Mouse (Mus musculus): ENCODE measurements around the gene Skap1. TPM values are rescaled to one million over a fixed set of nuclear protein-coding genes. Genes with fewer than 3 reads are reported as not detected.

The Skap1 gene
- total and polyA plus RNA-seq, 3 experiments: not detected

- DNase-seq (ENCODE audit: low read depth, low spot score): no peak
- no peak overlapping the region for H3K27ac ChIP-seq (ENCODE audit: control insufficient read depth, low read depth, low read length)
- no peaks in the 10 kb centered on the region for H3K9me3 ChIP-seq (replicated peaks; ENCODE audit: insufficient read depth, low read length)
- H3K4me1 ChIP-seq (ENCODE audit: control insufficient read depth in 1 of 2, insufficient read depth in 2 of 2, low read length in 2 of 2): no peaks in the 10 kb centered on the region
- H3K27me3 ChIP-seq (ENCODE audit: control insufficient read depth in 1 of 2, insufficient read depth in 2 of 2, low read length in 2 of 2): peaks cover 5 to 16% of the 10 kb centered on the region in 2 experiments
- no peak overlapping the region for H3K4me3 ChIP-seq (ENCODE audit: control insufficient read depth in 1 of 2, insufficient read depth in 1 of 2, low read depth in 2 of 2, low read length in 2 of 2)
- H3K79me2 ChIP-seq (ENCODE audit: control insufficient read depth, insufficient read depth, low read length, poor library complexity): no peaks in the 10 kb centered on the region
- no peak overlapping the region for H3K9ac ChIP-seq (ENCODE audit: control insufficient read depth, low read depth, low read length, poor library complexity, severe bottlenecking)
- no peak for TF ChIP-seq TCF12 (IDR thresholded peaks at IDR 0.05; ENCODE audit: low read depth, low read length)
- TF ChIP-seq MAX (IDR thresholded peaks at IDR 0.05; ENCODE audit: low read length): no peak
- TF ChIP-seq ZNF384 (IDR thresholded peaks at IDR 0.05; ENCODE audit: low read depth, low read length): no peak
- no peak for TF ChIP-seq MEF2A (IDR thresholded peaks at IDR 0.05; ENCODE audit: extremely low read depth, insufficient replicate concordance, low read depth, low read length, poor library complexity, severe bottlenecking)
- no peak for TF ChIP-seq ZC3H11A (IDR thresholded peaks at IDR 0.05; ENCODE audit: low read depth, low read length)
- TF ChIP-seq MYC (IDR thresholded peaks at IDR 0.05; ENCODE audit: low read depth, low read length): no peak
- TF ChIP-seq ETS1 (IDR thresholded peaks at IDR 0.05; ENCODE audit: low read depth, low read length): no peak
- TF ChIP-seq TBP (IDR thresholded peaks at IDR 0.05; ENCODE audit: low read depth, low read length): no peak
- no peak for TF ChIP-seq ELF1 (IDR thresholded peaks at IDR 0.05; ENCODE audit: low read depth, low read length)
- TF ChIP-seq RAD21 (IDR thresholded peaks at IDR 0.05; ENCODE audit: low read depth, low read length): no peak
- H3K36me3 ChIP-seq (ENCODE audit: control insufficient read depth in 1 of 2, insufficient read depth in 2 of 2, low read length in 2 of 2): no peaks in the 10 kb centered on the region
These were observed 60.1 kb downstream of the Skap1 start for GRCm38 (mm10) chr11:96524541-96524940.

GRCm38 (mm10) chr11:96526137-96526621 lies 61.8 kb downstream of the Skap1 start:
- DNase-seq (ENCODE audit: low read depth, low spot score): no peak
- H3K9me3 ChIP-seq (replicated peaks; ENCODE audit: insufficient read depth, low read length): no peaks in the 10 kb centered on the region

GRCm38 (mm10) chr11:96531757-96532433 lies 67.5 kb downstream of the Skap1 start:
- DNase-seq (ENCODE audit: low read depth, low spot score): no peak
- Histone ChIP-seq H3K4me3 (ENCODE audit: control insufficient read depth in 1 of 2, insufficient read depth in 1 of 2, low read depth in 2 of 2, low read length in 2 of 2) (no peak overlapping the region), H3K4me1 (ENCODE audit: control insufficient read depth in 1 of 2, insufficient read depth in 2 of 2, low read length in 2 of 2) (no peaks in the 10 kb centered on the region), H3K79me2 (ENCODE audit: control insufficient read depth, insufficient read depth, low read length, poor library complexity) (no peaks in the 10 kb centered on the region), H3K9ac (ENCODE audit: control insufficient read depth, low read depth, low read length, poor library complexity, severe bottlenecking) (no peak overlapping the region), H3K9me3 (replicated peaks; ENCODE audit: insufficient read depth, low read length) (no peaks in the 10 kb centered on the region), H3K36me3 (ENCODE audit: control insufficient read depth in 1 of 2, insufficient read depth in 2 of 2, low read length in 2 of 2) (no peaks in the 10 kb centered on the region), H3K27me3 (ENCODE audit: control insufficient read depth in 1 of 2, insufficient read depth in 2 of 2, low read length in 2 of 2) (peaks cover 4 to 18% of the 10 kb centered on the region in 2 experiments), H3K27ac (ENCODE audit: control insufficient read depth, low read depth, low read length) (no peak overlapping the region)
- TF ChIP-seq NELFE (IDR thresholded peaks at IDR 0.05; ENCODE audit: low read depth, low read length) (no peak), CHD1 (IDR thresholded peaks at IDR 0.05; ENCODE audit: low read depth, low read length) (no peak), ZMIZ1 (IDR thresholded peaks at IDR 0.05; ENCODE audit: low read depth, low read length) (no peak), MXI1 (IDR thresholded peaks at IDR 0.05; ENCODE audit: low read depth, low read length) (no peak), MEF2A (IDR thresholded peaks at IDR 0.05; ENCODE audit: extremely low read depth, insufficient replicate concordance, low read depth, low read length, poor library complexity, severe bottlenecking) (no peak), GATA1 (IDR thresholded peaks at IDR 0.05; ENCODE audit: low read depth, low read length) (no peak), POLR2AphosphoS2 (IDR thresholded peaks at IDR 0.05; ENCODE audit: low read length) (no peak), ZC3H11A (IDR thresholded peaks at IDR 0.05; ENCODE audit: low read depth, low read length) (no peak), MAX (IDR thresholded peaks at IDR 0.05; ENCODE audit: low read length) (no peak), KAT2A (conservative IDR thresholded peaks at IDR 0.05; ENCODE audit: low read depth, low read length) (no peak)

More at GRCm38 (mm10) chr11:96526137-96526621, 61.8 kb downstream of the Skap1 start:
- H3K9ac ChIP-seq (ENCODE audit: control insufficient read depth, low read depth, low read length, poor library complexity, severe bottlenecking): no peak overlapping the region
- no peaks in the 10 kb centered on the region for H3K4me1 ChIP-seq (ENCODE audit: control insufficient read depth in 1 of 2, insufficient read depth in 2 of 2, low read length in 2 of 2)
- peaks cover 10 to 20% of the 10 kb centered on the region in 2 experiments for H3K27me3 ChIP-seq (ENCODE audit: control insufficient read depth in 1 of 2, insufficient read depth in 2 of 2, low read length in 2 of 2)
- H3K4me3 ChIP-seq (ENCODE audit: control insufficient read depth in 1 of 2, insufficient read depth in 1 of 2, low read depth in 2 of 2, low read length in 2 of 2): no peak overlapping the region
- H3K36me3 ChIP-seq (ENCODE audit: control insufficient read depth in 1 of 2, insufficient read depth in 2 of 2, low read length in 2 of 2): no peaks in the 10 kb centered on the region
- H3K79me2 ChIP-seq (ENCODE audit: control insufficient read depth, insufficient read depth, low read length, poor library complexity): no peaks in the 10 kb centered on the region
- TF ChIP-seq SMC3 (IDR thresholded peaks at IDR 0.05; ENCODE audit: low read depth, low read length) (no peak), NRF1 (IDR thresholded peaks at IDR 0.05; ENCODE audit: insufficient read depth, low read depth, low read length, poor library complexity, severe bottlenecking) (no peak), MYC (IDR thresholded peaks at IDR 0.05; ENCODE audit: low read depth, low read length) (no peak), POLR2AphosphoS2 (IDR thresholded peaks at IDR 0.05; ENCODE audit: low read length) (no peak), TAL1 (IDR thresholded peaks at IDR 0.05; ENCODE audit: low read length) (no peak)
- H3K27ac ChIP-seq (ENCODE audit: control insufficient read depth, low read depth, low read length): no peak overlapping the region
